Mouse (Mus musculus): ENCODE results near the gene Aplp2.

- TF ChIP-seq CTCF (IDR thresholded peaks at IDR 0.05; ENCODE audit: extremely low read depth, insufficient read depth, insufficient read length, insufficient replicate concordance) (no peak), POLR2A (IDR thresholded peaks at IDR 0.05; ENCODE audit: low read depth, low read length) (no peak)
These were observed 27.2 kb downstream of the Aplp2 start for GRCm38 (mm10) chr9:31184439-31184838.

All from spleen, adult 2 months (tissue).